In the genomic region with DNA sequence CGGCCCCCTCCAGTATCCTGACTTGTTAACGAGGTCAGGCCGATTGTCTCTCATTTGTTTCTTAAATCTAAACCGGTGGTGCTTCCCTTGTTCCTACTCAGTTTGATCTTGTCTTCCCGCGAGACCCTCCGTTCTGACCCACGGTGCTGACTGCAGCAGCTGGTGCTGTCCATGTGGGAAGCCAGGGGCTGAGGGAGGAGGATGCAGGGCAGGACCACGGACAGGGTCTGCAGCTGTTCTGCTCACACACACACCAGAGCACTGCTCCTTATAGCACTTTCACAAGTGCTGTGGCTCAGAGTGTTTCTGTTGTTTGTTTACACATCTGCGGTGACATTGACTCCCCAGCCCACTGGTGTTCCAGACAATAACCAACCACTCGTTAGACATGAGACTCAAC, we compare ENCODE assay signal across 10 mouse cellular contexts. TPM values are rescaled to one million over a fixed set of nuclear protein-coding genes. Genes with fewer than 3 reads are reported as not detected.
DNase-seq lines count a peak whose midpoint lies in the region; ATAC-seq and TF ChIP-seq lines count a peak whose summit lies in the region.
"Had no signal": no experiment of that assay in that cellular context is flagged by ENCODE, and none has a peak within 500 bp of the region (broad histone marks: within the 10 kb centered on the region; RNA-seq: fewer than 3 reads in every experiment).

No protein-coding gene starts in this region.

- WGBS in cerebellum, adult 2 months, result 35% methylated on average over 11 of the region's 11 CpGs
- 30% methylated on average over 11 of the region's 11 CpGs for WGBS in forebrain, postnatal 0 days
- WGBS in midbrain, embryonic 14.5 days, result 35% methylated on average over 11 of the region's 11 CpGs

- H3K36me3 ChIP-seq in CH12.LX (replicated peaks in 1 of 2; ENCODE audit: control insufficient read depth in 1 of 2, insufficient read depth in 1 of 2, low read length in 1 of 2), result no peaks in the 10 kb centered on the region
- no peaks in the 10 kb centered on the region for H3K36me3 ChIP-seq in forebrain, postnatal 0 days (ENCODE audit: insufficient read depth)
- no peaks in the 10 kb centered on the region for H3K36me3 ChIP-seq in midbrain, embryonic 14.5 days (ENCODE audit: control insufficient read depth, insufficient read depth, low read length)

- no peaks in the 10 kb centered on the region for H3K79me2 ChIP-seq in CH12.LX (replicated peaks; ENCODE audit: control insufficient read depth, extremely low read depth, insufficient read depth, poor library complexity, severe bottlenecking)

- peaks cover 4% of the 10 kb centered on the region for H3K9me3 ChIP-seq in CH12.LX (replicated peaks; ENCODE audit: low read length)
- no peaks in the 10 kb centered on the region for H3K9me3 ChIP-seq in forebrain, postnatal 0 days (ENCODE audit: low read length)
- H3K9me3 ChIP-seq in midbrain, embryonic 14.5 days (ENCODE audit: control insufficient read depth, low read length), result no peaks in the 10 kb centered on the region

- no peak overlapping the region for H3K4me2 ChIP-seq in CH12.LX (ENCODE audit: insufficient read depth, low read depth, poor library complexity, severe bottlenecking)
- peak overlapping the region; percentile 77 for H3K4me2 ChIP-seq in forebrain, postnatal 0 days (ENCODE audit: low read depth)
- H3K4me2 ChIP-seq in midbrain, embryonic 14.5 days (ENCODE audit: low read length), result peak overlapping the region; percentile 74

- TF ChIP-seq CTCF in cerebellum, adult 2 months (IDR thresholded peaks at IDR 0.05; ENCODE audit: borderline replicate concordance, insufficient read depth, low read depth, low read length), result no peak
- no peak for TF ChIP-seq CTCF in CH12.LX (conservative IDR thresholded peaks at IDR 0.05 in 1 of 2, IDR thresholded peaks at IDR 0.05 in 1 of 2; ENCODE audit: low read depth in 2 of 2, low read length in 2 of 2)
- TF ChIP-seq CTCF in forebrain, postnatal 0 days (IDR thresholded peaks at IDR 0.05; ENCODE audit: low read depth), result no peak

- no peak for TF ChIP-seq RAD21 in CH12.LX (IDR thresholded peaks at IDR 0.05; ENCODE audit: low read depth, low read length)

- H3K27ac ChIP-seq in cerebellum, adult 2 months (ENCODE audit: insufficient read depth, low read length), result no peak overlapping the region
- H3K27ac ChIP-seq in CH12.LX (ENCODE audit: insufficient read depth, low read depth), result no peak overlapping the region
- H3K27ac ChIP-seq in forebrain, postnatal 0 days (ENCODE audit: low read depth, low read length), result no peak overlapping the region
- H3K27ac ChIP-seq in midbrain, embryonic 14.5 days (replicated peaks; ENCODE audit: low read depth, low read length), result no peak overlapping the region

- in situ Hi-C loops in CH12.LX (cut with MboI; ENCODE audit: low pct_ligation_motif_present, low pct_unique_long_range_greater_than_20kb, low sequenced_read_pairs), result loop anchor here (5.0 kb wide), 1 partner anchor 329 kb away; no protein-coding TSS in a partner anchor

- peak overlapping the region; percentile 6 for H3K4me3 ChIP-seq in cerebellum, adult 2 months (replicated peaks; ENCODE audit: insufficient read depth, low read depth, low read length)
- H3K4me3 ChIP-seq in CH12.LX (replicated peaks in 1 of 3; ENCODE audit: low read depth in 2 of 3, low read length in 2 of 3, poor library complexity in 1 of 3), result no peak overlapping the region
- H3K4me3 ChIP-seq in forebrain, postnatal 0 days (ENCODE audit: low read depth, low read length), result no peak overlapping the region
- H3K4me3 ChIP-seq in midbrain, embryonic 14.5 days (replicated peaks; ENCODE audit: low read depth, low read length), result peak overlapping the region; percentile 68; the same call in 1 of the 2 replicates

- no peak for DNase-seq in cerebellum, adult 2 months
- DNase-seq in cerebellum, postnatal 4 days (ENCODE audit: low spot score in 2 of 2), result no peak
- no peak for DNase-seq in CH12.LX (ENCODE audit: extremely low read depth)
- no peak for DNase-seq in forebrain, postnatal 0 days
- DNase-seq in midbrain, embryonic 14.5 days, result peak; percentile 39
- DNase-seq in frontal cortex, postnatal 14 days (ENCODE audit: low spot score in 2 of 2), result no peak
- no peak for DNase-seq in heart, adult 9 months (ENCODE audit: low spot score in 2 of 2)
- no peak for DNase-seq in frontal cortex, postnatal 25 days (ENCODE audit: low spot score in 2 of 2)
- DNase-seq: gastrocnemius, postnatal 14 days; left cerebral cortex, postnatal 4 days had no signal

- no peak overlapping the region for H3K9ac ChIP-seq in CH12.LX (ENCODE audit: insufficient read depth, low read depth)
- H3K9ac ChIP-seq in forebrain, postnatal 0 days, result no peak overlapping the region
- no peak overlapping the region; the same call in 1 of the 2 replicates for H3K9ac ChIP-seq in midbrain, embryonic 14.5 days (replicated peaks; ENCODE audit: low read length)

- dilution Hi-C loops in CH12.LX (cut with MboI; ENCODE audit: extremely low pct_ligation_motif_present, extremely low pct_unique_long_range_greater_than_20kb, low sequenced_read_pairs), result no loop called here

- H3K27me3 ChIP-seq in cerebellum, adult 2 months (ENCODE audit: control insufficient read depth, insufficient read depth, low read length), result no peaks in the 10 kb centered on the region
- H3K27me3 ChIP-seq in CH12.LX (replicated peaks), result peaks cover 44% of the 10 kb centered on the region
- 0 out of 2 replicates have a peak, but pooled peaks cover 5% of the 10 kb centered on the region for H3K27me3 ChIP-seq in forebrain, postnatal 0 days (ENCODE audit: insufficient read depth, low read length)
- no peaks in the 10 kb centered on the region for H3K27me3 ChIP-seq in midbrain, embryonic 14.5 days (ENCODE audit: control insufficient read depth, insufficient read depth, low read length)

- TF ChIP-seq POLR2A in cerebellum, adult 2 months (IDR thresholded peaks at IDR 0.05; ENCODE audit: borderline replicate concordance, insufficient read depth, low read length), result no peak
- no peak for TF ChIP-seq POLR2A in CH12.LX (IDR thresholded peaks at IDR 0.05; ENCODE audit: low read depth, low read length)

- no peak for ATAC-seq in forebrain, postnatal 0 days
- ATAC-seq in midbrain, embryonic 14.5 days (ENCODE audit: low FRiP score, low TSS enrichment), result no peak

- no peak for TF ChIP-seq EP300 in CH12.LX (IDR thresholded peaks at IDR 0.05; ENCODE audit: low read length)

- peaks cover 12% of the 10 kb centered on the region for H3K4me1 ChIP-seq in cerebellum, adult 2 months (ENCODE audit: control insufficient read depth, insufficient read depth, low read length)
- peaks cover 13 to 27% of the 10 kb centered on the region in 2 experiments for H3K4me1 ChIP-seq in CH12.LX (ENCODE audit: control insufficient read depth in 1 of 2, insufficient read depth in 2 of 2)
- peaks cover 26% of the 10 kb centered on the region for H3K4me1 ChIP-seq in forebrain, postnatal 0 days (ENCODE audit: insufficient read depth)
- peaks cover 34% of the 10 kb centered on the region for H3K4me1 ChIP-seq in midbrain, embryonic 14.5 days (ENCODE audit: control insufficient read depth, insufficient read depth, low read length)

TF ChIP-seq in CH12.LX, 34 proteins besides CTCF, POLR2A, EP300 and RAD21:
- no peak for TF ChIP-seq NRF1 (IDR thresholded peaks at IDR 0.05; ENCODE audit: low read depth, low read length)
- TF ChIP-seq JUND (conservative IDR thresholded peaks at IDR 0.05; ENCODE audit: low read depth, low read length), result no peak
- no peak for TF ChIP-seq HCFC1 (IDR thresholded peaks at IDR 0.05; ENCODE audit: low read depth, low read length)
- no peak for TF ChIP-seq MAZ (IDR thresholded peaks at IDR 0.05; ENCODE audit: low read depth, low read length)
- no peak for TF ChIP-seq USF2 (conservative IDR thresholded peaks at IDR 0.05; ENCODE audit: low read depth, low read length)
- no peak for TF ChIP-seq TBP (conservative IDR thresholded peaks at IDR 0.05; ENCODE audit: low read depth, low read length)
- TF ChIP-seq POLR2AphosphoS2 (IDR thresholded peaks at IDR 0.05; ENCODE audit: low read depth, low read length), result no peak
- peak; percentile 98 for TF ChIP-seq SIN3A (IDR thresholded peaks at IDR 0.05; ENCODE audit: low read length)
- TF ChIP-seq NELFE (IDR thresholded peaks at IDR 0.05; ENCODE audit: low read depth, low read length), result no peak
- peak; percentile 90 for TF ChIP-seq MXI1 (IDR thresholded peaks at IDR 0.05; ENCODE audit: low read depth, low read length)

RNA-seq across cellular contexts. Expression of a gene that starts 2.5 kb away (rescaled TPM):
- 94.8 and 95.7 TPM in 2 replicates for polyA plus RNA-seq in cerebellum, adult 2 months (2012; rRNA removed)
- total RNA-seq in CH12.LX (2012; rRNA removed) (41.6 and 49.7 TPM in 2 replicates), CH12.LX (2014; rRNA removed) (11.3 and 13.2 TPM in 2 replicates)
- polyA plus RNA-seq in CH12.LX (2012; ENCODE audit: insufficient read length, low read depth), result 26.6 and 27.2 TPM in 2 replicates
- 80.9 and 86.2 TPM in 2 replicates for total RNA-seq in forebrain, postnatal 0 days (2014; rRNA removed)
- 18.7 and 21.7 TPM in 2 replicates for polyA plus RNA-seq in forebrain, postnatal 0 days (2015; fragmentation: Nextera tagmentation; extraction: Ambion mirVana)
- polyA plus RNA-seq in midbrain, embryonic 14.5 days (2014; fragmentation: Nextera tagmentation; extraction: Ambion mirVana), result 22.0 and 24.4 TPM in 2 replicates

Comparison
In these comparisons a context has a peak if more than half of its experiments do, and no peak if none do; other contexts are left out.
1. H3K4me3 ChIP-seq: peak in cerebellum, adult 2 months (single experiment) and midbrain, embryonic 14.5 days (single experiment); none in CH12.LX (0 of 3) and forebrain, postnatal 0 days (single experiment).